Mouse (Mus musculus) liver, adult 2 months (tissue): ENCODE data around the gene Stat5a.

ENCODE experiments used
- CTCF ChIP-seq: fragments of 200-500 bp; IDR thresholded peaks from 2 replicates; pipeline ENCODE4 v1.5.1; 2011; ENCODE audit warnings: low read depth, low read length, control low read depth
- POLR2A ChIP-seq: fragments of 200-500 bp; IDR thresholded peaks from 2 replicates; pipeline ENCODE4 v1.6.1; 2011; ENCODE audit warnings: low read length, control low read depth; ENCODE audit not compliant: insufficient read depth; ENCODE audit errors: extremely low read depth

GRCm38 (mm10) chr11:100870968-100871350, 11.8 kb downstream of the Stat5a start:
- TF ChIP-seq CTCF, result no peak
- TF ChIP-seq POLR2A, result no peak
